Mouse (Mus musculus): ENCODE measurements around the gene Svop. TPM values are rescaled to one million over a fixed set of nuclear protein-coding genes. Genes with fewer than 3 reads are reported as not detected.

The Svop gene
- polyA plus RNA-seq, 1 experiment from 2014 or later = 102 TPM

GRCm38 (mm10) chr5:114024390-114024789 is 67.0 kb downstream of the Svop start:
- no peak overlapping the region for H3K9ac ChIP-seq (replicated peaks; ENCODE audit: low read depth, low read length)
- 64% methylated on average over 6 of the region's 6 CpGs for WGBS
- H3K4me3 ChIP-seq (replicated peaks; ENCODE audit: low read length) = no peak overlapping the region
- no peak overlapping the region for H3K4me2 ChIP-seq (ENCODE audit: low read length)
- H3K27me3 ChIP-seq (replicated peaks; ENCODE audit: control insufficient read depth, insufficient read depth, low read length) = no peaks in the 10 kb centered on the region
- no peak overlapping the region for H3K27ac ChIP-seq (ENCODE audit: low read length)
- no peaks in the 10 kb centered on the region for H3K36me3 ChIP-seq (ENCODE audit: control insufficient read depth, insufficient read depth)
- H3K9me3 ChIP-seq (ENCODE audit: control insufficient read depth, low read length) = no peaks in the 10 kb centered on the region
- H3K4me1 ChIP-seq (replicated peaks; ENCODE audit: control insufficient read depth, insufficient read depth, low read length) = 0 out of 2 replicates have a peak, but pooled peaks cover 3% of the 10 kb centered on the region
- peak; percentile 23; the same call in 1 of the 2 replicates for ATAC-seq

GRCm38 (mm10) chr5:114015121-114015520 is 76.2 kb downstream of the Svop start:
- ATAC-seq = no peak
- Histone ChIP-seq H3K4me2 (ENCODE audit: low read length) (no peak overlapping the region), H3K27me3 (replicated peaks; ENCODE audit: control insufficient read depth, insufficient read depth, low read length) (no peaks in the 10 kb centered on the region), H3K27ac (ENCODE audit: low read length) (no peak overlapping the region), H3K9me3 (ENCODE audit: control insufficient read depth, low read length) (peaks cover 3% of the 10 kb centered on the region; the same call in 1 of the 2 replicates), H3K4me1 (replicated peaks; ENCODE audit: control insufficient read depth, insufficient read depth, low read length) (no peaks in the 10 kb centered on the region), H3K9ac (replicated peaks; ENCODE audit: low read depth, low read length) (no peak overlapping the region), H3K4me3 (replicated peaks; ENCODE audit: low read length) (no peak overlapping the region), H3K36me3 (ENCODE audit: control insufficient read depth, insufficient read depth) (no peaks in the 10 kb centered on the region)
- 68% methylated on average over 7 of the region's 7 CpGs for WGBS

- H3K9me3 ChIP-seq (ENCODE audit: control insufficient read depth, low read length) = no peaks in the 10 kb centered on the region
- H3K27ac ChIP-seq (ENCODE audit: low read length) = no peak overlapping the region
- 79% methylated on average over 4 of the region's 4 CpGs for WGBS
- no peak overlapping the region for H3K4me3 ChIP-seq (replicated peaks; ENCODE audit: low read length)
- ATAC-seq = no peak
- no peaks in the 10 kb centered on the region for H3K27me3 ChIP-seq (replicated peaks; ENCODE audit: control insufficient read depth, insufficient read depth, low read length)
- no peak overlapping the region for H3K9ac ChIP-seq (replicated peaks; ENCODE audit: low read depth, low read length)
- no peak overlapping the region for H3K4me2 ChIP-seq (ENCODE audit: low read length)
- H3K36me3 ChIP-seq (ENCODE audit: control insufficient read depth, insufficient read depth) = no peaks in the 10 kb centered on the region
- no peaks in the 10 kb centered on the region for H3K4me1 ChIP-seq (replicated peaks; ENCODE audit: control insufficient read depth, insufficient read depth, low read length)
Measured at GRCm38 (mm10) chr5:114009049-114009448, 82.3 kb downstream of the Svop start.

GRCm38 (mm10) chr5:114007753-114008453 is 83.5 kb downstream of the Svop start:
- H3K4me3 ChIP-seq (replicated peaks; ENCODE audit: low read length) = no peak overlapping the region
- no peak for ATAC-seq
- WGBS = 71% methylated on average over 12 of the region's 12 CpGs
- no peak overlapping the region for H3K9ac ChIP-seq (replicated peaks; ENCODE audit: low read depth, low read length)
- H3K27ac ChIP-seq (ENCODE audit: low read length) = no peak overlapping the region
- no peaks in the 10 kb centered on the region for H3K9me3 ChIP-seq (ENCODE audit: control insufficient read depth, low read length)
- no peaks in the 10 kb centered on the region for H3K4me1 ChIP-seq (replicated peaks; ENCODE audit: control insufficient read depth, insufficient read depth, low read length)
- H3K36me3 ChIP-seq (ENCODE audit: control insufficient read depth, insufficient read depth) = no peaks in the 10 kb centered on the region
- H3K4me2 ChIP-seq (ENCODE audit: low read length) = no peak overlapping the region
- no peaks in the 10 kb centered on the region for H3K27me3 ChIP-seq (replicated peaks; ENCODE audit: control insufficient read depth, insufficient read depth, low read length)

GRCm38 (mm10) chr5:114006974-114007373 is 84.4 kb downstream of the Svop start:
- Histone ChIP-seq H3K4me3 (replicated peaks; ENCODE audit: low read length) (no peak overlapping the region), H3K36me3 (ENCODE audit: control insufficient read depth, insufficient read depth) (no peaks in the 10 kb centered on the region), H3K27me3 (replicated peaks; ENCODE audit: control insufficient read depth, insufficient read depth, low read length) (no peaks in the 10 kb centered on the region), H3K27ac (ENCODE audit: low read length) (no peak overlapping the region), H3K9me3 (ENCODE audit: control insufficient read depth, low read length) (no peaks in the 10 kb centered on the region), H3K4me1 (replicated peaks; ENCODE audit: control insufficient read depth, insufficient read depth, low read length) (no peaks in the 10 kb centered on the region), H3K4me2 (ENCODE audit: low read length) (no peak overlapping the region), H3K9ac (replicated peaks; ENCODE audit: low read depth, low read length) (no peak overlapping the region)
- no peak for ATAC-seq
- WGBS = 80% methylated on average over 4 of the region's 4 CpGs

- Histone ChIP-seq H3K36me3 (ENCODE audit: control insufficient read depth, insufficient read depth) (no peaks in the 10 kb centered on the region), H3K4me1 (replicated peaks; ENCODE audit: control insufficient read depth, insufficient read depth, low read length) (no peaks in the 10 kb centered on the region), H3K27ac (ENCODE audit: low read length) (no peak overlapping the region), H3K4me3 (replicated peaks; ENCODE audit: low read length) (no peak overlapping the region), H3K4me2 (ENCODE audit: low read length) (no peak overlapping the region), H3K9me3 (ENCODE audit: control insufficient read depth, low read length) (no peaks in the 10 kb centered on the region), H3K9ac (replicated peaks; ENCODE audit: low read depth, low read length) (no peak overlapping the region), H3K27me3 (replicated peaks; ENCODE audit: control insufficient read depth, insufficient read depth, low read length) (no peaks in the 10 kb centered on the region)
- WGBS = 67% methylated on average over 5 of the region's 5 CpGs
- no peak for ATAC-seq
Measured at GRCm38 (mm10) chr5:114005100-114005499, 86.3 kb downstream of the Svop start.

- no peak for ATAC-seq
- 79% methylated on average over 11 of the region's 11 CpGs for WGBS
Measured at GRCm38 (mm10) chr5:114004573-114004972, 86.8 kb downstream of the Svop start.

GRCm38 (mm10) chr5:114003542-114003941 is 87.8 kb downstream of the Svop start, which contains the start of gene Dao:
Gene Dao, plus strand, starts transcription at chr5:114003703.
- Histone ChIP-seq H3K36me3 (ENCODE audit: control insufficient read depth, insufficient read depth) (no peaks in the 10 kb centered on the region), H3K9ac (replicated peaks; ENCODE audit: low read depth, low read length) (no peak within 1 kb of the TSS), H3K27me3 (replicated peaks; ENCODE audit: control insufficient read depth, insufficient read depth, low read length) (no peaks in the 10 kb centered on the region), H3K9me3 (ENCODE audit: control insufficient read depth, low read length) (no peaks in the 10 kb centered on the region), H3K4me1 (replicated peaks; ENCODE audit: control insufficient read depth, insufficient read depth, low read length) (no peaks in the 10 kb centered on the region), H3K4me2 (ENCODE audit: low read length) (no peak within 1 kb of the TSS), H3K4me3 (replicated peaks; ENCODE audit: low read length) (no peak within 1 kb of the TSS), H3K27ac (ENCODE audit: low read length) (no peak within 1 kb of the TSS)
- 55% methylated on average over 5 of the region's 5 CpGs for WGBS
- no peak for ATAC-seq

More at GRCm38 (mm10) chr5:114004573-114004972, 86.8 kb downstream of the Svop start:
- Histone ChIP-seq H3K4me3 (replicated peaks; ENCODE audit: low read length) (no peak overlapping the region), H3K36me3 (ENCODE audit: control insufficient read depth, insufficient read depth) (no peaks in the 10 kb centered on the region), H3K27ac (ENCODE audit: low read length) (no peak overlapping the region), H3K4me1 (replicated peaks; ENCODE audit: control insufficient read depth, insufficient read depth, low read length) (no peaks in the 10 kb centered on the region), H3K27me3 (replicated peaks; ENCODE audit: control insufficient read depth, insufficient read depth, low read length) (no peaks in the 10 kb centered on the region), H3K4me2 (ENCODE audit: low read length) (no peak overlapping the region), H3K9ac (replicated peaks; ENCODE audit: low read depth, low read length) (no peak overlapping the region), H3K9me3 (ENCODE audit: control insufficient read depth, low read length) (no peaks in the 10 kb centered on the region)

- no peak for ATAC-seq
- no peak overlapping the region for H3K4me2 ChIP-seq (ENCODE audit: low read length)
- H3K4me1 ChIP-seq (replicated peaks; ENCODE audit: control insufficient read depth, insufficient read depth, low read length) = peaks cover 1% of the 10 kb centered on the region; the same call in 1 of the 2 replicates
- H3K9me3 ChIP-seq (ENCODE audit: control insufficient read depth, low read length) = no peaks in the 10 kb centered on the region
- H3K36me3 ChIP-seq (ENCODE audit: control insufficient read depth, insufficient read depth) = no peaks in the 10 kb centered on the region
- no peak overlapping the region for H3K4me3 ChIP-seq (replicated peaks; ENCODE audit: low read length)
- H3K9ac ChIP-seq (replicated peaks; ENCODE audit: low read depth, low read length) = no peak overlapping the region
- no peak overlapping the region for H3K27ac ChIP-seq (ENCODE audit: low read length)
- no peaks in the 10 kb centered on the region for H3K27me3 ChIP-seq (replicated peaks; ENCODE audit: control insufficient read depth, insufficient read depth, low read length)
- 74% methylated on average over 5 of the region's 5 CpGs for WGBS
Measured at GRCm38 (mm10) chr5:113999382-113999781, 92.0 kb downstream of the Svop start.

All from forebrain, embryonic 16.5 days (tissue).